Mouse (Mus musculus) liver, embryonic 14.5 days (tissue): ENCODE data around the gene Mia2.

ENCODE experiments used
- CTCF ChIP-seq: IDR thresholded peaks from 2 replicates; pipeline ENCODE4 v1.5.1; 2016; ENCODE audit warnings: antibody characterized with exemption, low read depth, control low read depth
- EP300 ChIP-seq: IDR thresholded peaks from 2 replicates; pipeline ENCODE4 v1.6.1; 2016; ENCODE audit warnings: antibody characterized with exemption, low read depth

- peak; percentile 91 for TF ChIP-seq CTCF
- TF ChIP-seq EP300 = no peak; the same call in 1 of the 2 replicates
These were observed 124.0 kb downstream of the Mia2 start, which contains the start of gene Fbxo33 for GRCm38 (mm10) chr12:59219325-59220225.
